Mouse (Mus musculus) limb, embryonic 15.5 days (tissue): ENCODE data around the gene C1qa. TPM values are rescaled to one million over a fixed set of nuclear protein-coding genes. Genes with fewer than 3 reads are reported as not detected.

Source experiments
- ATAC-seq: fragments of 200-750 bp; cut with Nextera tagmentation; 2 replicates; pipeline ENCODE4 v1.8.0; 2017; ENCODE audit warnings: low read depth, moderate TSS enrichment; ENCODE audit not compliant: insufficient number of reproducible peaks, low FRiP score, low TSS enrichment
- H3K27ac ChIP-seq: fragments of 300-500 bp; sonication (generic); 2 replicates; pipeline ENCODE4 v1.5.1; 2015; ENCODE audit warnings: moderate library complexity, mild to moderate bottlenecking, inconsistent platforms
- H3K27me3 ChIP-seq: fragments of 300-500 bp; sonication (generic); 2 replicates; pipeline ENCODE4 v1.6.1; 2015; ENCODE audit warnings: inconsistent platforms
- H3K36me3 ChIP-seq: fragments of 300-500 bp; sonication (generic); 2 replicates; pipeline ENCODE4 v1.6.1; 2015; ENCODE audit warnings: inconsistent platforms
- H3K4me1 ChIP-seq: fragments of 300-500 bp; sonication (generic); 2 replicates; pipeline ENCODE4 v1.6.1; 2015; ENCODE audit warnings: inconsistent platforms
- H3K4me2 ChIP-seq: fragments of 300-500 bp; sonication (generic); 2 replicates; pipeline ENCODE4 v1.6.1; 2015; ENCODE audit warnings: mild to moderate bottlenecking, inconsistent platforms
- H3K4me3 ChIP-seq: fragments of 300-500 bp; sonication (generic); 2 replicates; pipeline ENCODE4 v1.5.1; 2015; ENCODE audit warnings: mild to moderate bottlenecking, inconsistent platforms
- H3K9ac ChIP-seq: fragments of 300-500 bp; sonication (generic); 2 replicates; pipeline ENCODE4 v1.6.1; 2015; ENCODE audit warnings: inconsistent platforms
- H3K9me3 ChIP-seq: fragments of 300-500 bp; sonication (generic); 2 replicates; pipeline ENCODE4 v1.6.1; 2016; ENCODE audit warnings: inconsistent platforms
- WGBS: fragments of 180-500 bp; shearing (Covaris S2); methylation state at CpG from one replicate; pipeline ENCODE4 v1.1.7; 2015; 5-methylcytosine and 5-hydroxymethylcytosine counted together
- polyA plus RNA-seq: library from polyadenylated mRNA; unstranded; fragments of >200 nt; fragmentation: Nextera tagmentation; extraction: Ambion mirVana; gene quantifications from 2 replicates; pipeline ENCODE4 v1.2.1, GENCODE M21; 2015

C1qa gene
- 46.1 and 53.7 TPM in 2 replicates for polyA plus RNA-seq

DNA sequence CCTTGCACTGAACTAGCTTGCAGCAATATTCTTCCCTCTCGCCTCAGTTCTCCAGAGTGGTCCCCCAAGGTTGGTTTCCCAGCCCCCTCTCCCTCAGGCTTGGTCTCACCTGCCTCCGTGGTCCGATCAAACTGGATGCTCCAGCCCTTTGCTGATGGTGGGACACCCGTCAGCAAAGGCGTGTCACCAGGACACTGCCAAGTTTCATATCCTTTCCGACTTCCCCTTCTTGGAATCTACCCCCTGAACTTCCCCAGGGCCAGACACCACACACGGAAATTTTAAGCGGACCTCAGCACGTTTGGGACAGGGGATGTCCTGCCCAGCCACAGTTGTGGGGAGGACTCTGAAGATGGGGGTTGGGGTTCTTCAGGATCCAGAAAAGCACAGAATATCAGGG lies at the start of gene C1qa:
Gene C1qa (minus strand): TSS at position 167 of the 400 bp plus-strand sequence.
- 72% methylated on average over 9 of the region's 9 CpGs for WGBS
- Histone ChIP-seq H3K4me2 (no peak within 1 kb of the TSS), H3K4me1 (peaks cover 8% of the 10 kb centered on the region; the same call in 1 of the 2 replicates), H3K9me3 (no peaks in the 10 kb centered on the region), H3K27me3 (peaks cover 50% of the 10 kb centered on the region), H3K27ac (no peak within 1 kb of the TSS), H3K36me3 (no peaks in the 10 kb centered on the region), H3K4me3 (no peak within 1 kb of the TSS), H3K9ac (no peak within 1 kb of the TSS)
- no peak for ATAC-seq

DNA sequence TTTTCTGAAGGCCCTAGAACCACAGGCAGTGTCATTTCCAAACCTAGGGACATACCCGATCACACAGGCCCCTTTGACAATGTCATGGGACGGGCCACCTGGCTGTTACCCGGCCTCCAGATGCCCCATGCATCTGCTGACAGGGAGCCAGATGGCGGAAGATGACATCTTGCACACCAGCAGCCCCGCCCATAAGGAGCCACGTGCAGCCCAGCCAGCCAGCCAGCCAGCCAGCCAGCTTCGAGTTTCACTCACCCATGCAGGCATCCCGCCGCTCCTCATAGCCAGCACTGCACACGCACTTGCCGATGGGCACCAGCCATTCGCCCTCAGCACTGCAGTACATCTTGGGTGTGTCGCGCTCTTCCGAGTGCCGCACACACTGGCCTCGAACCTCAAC lies 46.8 kb upstream of the C1qa start:
- H3K36me3 ChIP-seq = no peaks in the 10 kb centered on the region
- WGBS = 48% methylated on average over 17 of the region's 17 CpGs
- ATAC-seq = no peak
- peaks cover 39% of the 10 kb centered on the region for H3K27me3 ChIP-seq
- no peak overlapping the region for H3K27ac ChIP-seq
- H3K9ac ChIP-seq = no peak overlapping the region
- no peak overlapping the region for H3K4me3 ChIP-seq
- H3K4me2 ChIP-seq = no peak overlapping the region
- H3K9me3 ChIP-seq = no peaks in the 10 kb centered on the region
- peaks cover 28% of the 10 kb centered on the region for H3K4me1 ChIP-seq

DNA sequence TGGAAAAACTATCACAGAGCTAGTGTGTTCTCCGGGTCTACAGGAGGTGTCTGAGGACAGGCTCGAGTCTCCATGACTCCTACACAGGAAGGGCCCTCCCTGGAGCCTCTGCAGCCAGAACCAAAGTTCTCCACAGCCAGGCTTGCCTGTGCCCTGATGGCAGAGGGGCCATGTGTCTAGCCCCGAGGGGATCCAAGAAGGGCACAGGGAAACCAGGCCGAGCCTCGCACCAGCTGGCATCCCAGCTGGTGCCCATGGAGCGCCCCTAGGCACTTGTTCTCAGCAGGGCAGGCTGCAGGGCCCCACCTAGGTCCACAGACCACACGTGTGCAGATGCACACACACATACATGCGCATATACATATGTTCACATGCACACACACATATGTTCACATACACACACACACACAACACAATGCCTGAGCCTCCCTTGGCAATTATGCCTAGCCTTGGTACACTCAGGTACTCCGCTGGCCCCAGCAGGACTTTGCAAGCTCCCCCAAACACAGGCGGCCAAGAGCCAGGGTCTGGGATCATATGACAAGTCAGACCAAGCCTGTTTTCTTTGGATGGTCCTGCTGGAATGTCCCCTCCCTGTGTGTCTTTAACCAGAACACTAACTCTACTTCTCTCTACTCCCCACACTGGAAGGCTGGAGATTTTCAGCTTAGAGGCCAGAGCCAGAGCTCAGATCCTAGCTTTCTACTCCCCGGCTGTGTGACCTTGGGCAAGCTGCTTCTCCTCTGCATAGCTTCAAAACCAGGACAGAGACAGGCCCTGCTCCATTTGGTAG lies 46.2 kb upstream of the C1qa start:
- no peaks in the 10 kb centered on the region for H3K9me3 ChIP-seq
- ATAC-seq = no peak
- H3K36me3 ChIP-seq = no peaks in the 10 kb centered on the region
- 68% methylated on average over 11 of the region's 11 CpGs for WGBS
- H3K27ac ChIP-seq = no peak overlapping the region
- H3K9ac ChIP-seq = no peak overlapping the region
- peaks cover 26% of the 10 kb centered on the region for H3K4me1 ChIP-seq
- H3K4me3 ChIP-seq = no peak overlapping the region
- H3K27me3 ChIP-seq = peaks cover 44% of the 10 kb centered on the region
- H3K4me2 ChIP-seq = no peak overlapping the region

DNA sequence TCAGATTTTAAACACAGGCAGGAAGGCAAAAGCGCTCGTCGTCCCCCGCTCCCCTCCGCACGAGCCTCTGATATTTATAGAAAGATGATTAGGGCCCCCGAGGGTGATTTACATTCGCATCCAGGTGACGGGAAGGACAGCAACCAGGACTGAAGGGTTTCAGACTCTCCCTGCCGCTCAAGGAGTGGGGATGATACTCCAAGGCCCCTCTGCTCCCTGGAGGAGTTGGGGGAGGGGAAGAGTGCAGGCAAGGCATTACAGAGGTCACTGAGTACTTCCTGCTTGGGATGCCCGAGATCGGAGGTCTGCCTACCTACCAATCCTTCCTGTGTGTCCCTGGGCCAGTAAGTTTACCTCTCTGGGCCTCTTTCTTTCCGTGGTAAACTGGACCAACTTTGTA lies 44.6 kb upstream of the C1qa start:
- no peak for ATAC-seq
- Histone ChIP-seq H3K4me1 (peaks cover 19% of the 10 kb centered on the region), H3K27ac (no peak overlapping the region), H3K9me3 (no peaks in the 10 kb centered on the region), H3K4me3 (no peak overlapping the region), H3K9ac (no peak overlapping the region), H3K36me3 (no peaks in the 10 kb centered on the region), H3K27me3 (peaks cover 45% of the 10 kb centered on the region), H3K4me2 (no peak overlapping the region)
- 18% methylated on average over 13 of the region's 13 CpGs for WGBS

DNA sequence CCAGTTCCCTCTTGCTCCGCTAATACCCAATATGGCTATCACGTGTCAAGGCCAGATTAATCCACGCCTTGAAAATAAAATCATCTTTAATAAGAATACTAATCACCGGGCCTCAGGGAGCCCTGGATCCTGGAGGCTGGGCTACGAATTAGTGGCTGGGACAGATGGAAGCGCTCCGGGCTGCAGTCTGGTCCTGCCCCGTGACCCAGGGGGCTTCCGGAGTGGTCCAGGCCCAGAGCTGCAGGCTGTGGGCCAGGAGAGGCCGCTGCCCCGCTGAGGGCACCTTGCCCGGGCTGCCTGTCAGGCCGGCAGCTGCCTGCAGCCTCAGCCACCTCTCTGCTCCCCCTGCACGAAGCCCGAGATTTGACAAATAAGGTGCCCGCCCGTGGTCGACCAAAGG lies 44.2 kb upstream of the C1qa start:
- H3K9ac ChIP-seq = no peak overlapping the region
- no peak overlapping the region for H3K27ac ChIP-seq
- H3K9me3 ChIP-seq = no peaks in the 10 kb centered on the region
- no peak for ATAC-seq
- H3K36me3 ChIP-seq = no peaks in the 10 kb centered on the region
- H3K4me1 ChIP-seq = peaks cover 19% of the 10 kb centered on the region
- 22% methylated on average over 18 of the region's 18 CpGs for WGBS
- no peak overlapping the region for H3K4me2 ChIP-seq
- H3K27me3 ChIP-seq = peaks cover 43% of the 10 kb centered on the region
- H3K4me3 ChIP-seq = no peak overlapping the region

DNA sequence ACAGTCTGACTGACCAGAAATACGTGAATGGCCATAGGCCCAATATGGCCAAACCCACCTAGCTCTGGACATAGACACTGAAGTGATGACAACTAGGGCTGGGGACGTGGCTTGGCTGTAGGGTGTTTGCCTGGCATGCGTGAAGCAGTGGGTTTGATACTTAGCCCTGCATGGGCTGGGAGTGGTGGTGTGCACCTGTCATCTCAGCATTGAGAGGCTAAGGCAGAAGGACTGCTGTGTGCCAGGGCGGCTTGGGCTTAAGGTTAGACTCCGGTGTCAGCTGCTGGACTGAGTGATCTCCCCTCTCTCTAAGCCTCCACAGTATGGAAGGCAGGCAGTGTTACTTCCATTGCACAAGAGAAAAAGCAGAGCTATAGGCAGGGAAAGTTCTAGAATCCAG lies 39.3 kb upstream of the C1qa start:
- no peak overlapping the region for H3K4me3 ChIP-seq
- H3K27ac ChIP-seq = no peak overlapping the region
- 84% methylated on average over 5 of the region's 5 CpGs for WGBS
- H3K4me2 ChIP-seq = no peak overlapping the region
- no peak for ATAC-seq
- H3K9ac ChIP-seq = no peak overlapping the region
- peaks cover 25% of the 10 kb centered on the region for H3K27me3 ChIP-seq
- peaks cover 16% of the 10 kb centered on the region; the same call in 1 of the 2 replicates for H3K4me1 ChIP-seq
- H3K9me3 ChIP-seq = no peaks in the 10 kb centered on the region
- H3K36me3 ChIP-seq = no peaks in the 10 kb centered on the region

DNA sequence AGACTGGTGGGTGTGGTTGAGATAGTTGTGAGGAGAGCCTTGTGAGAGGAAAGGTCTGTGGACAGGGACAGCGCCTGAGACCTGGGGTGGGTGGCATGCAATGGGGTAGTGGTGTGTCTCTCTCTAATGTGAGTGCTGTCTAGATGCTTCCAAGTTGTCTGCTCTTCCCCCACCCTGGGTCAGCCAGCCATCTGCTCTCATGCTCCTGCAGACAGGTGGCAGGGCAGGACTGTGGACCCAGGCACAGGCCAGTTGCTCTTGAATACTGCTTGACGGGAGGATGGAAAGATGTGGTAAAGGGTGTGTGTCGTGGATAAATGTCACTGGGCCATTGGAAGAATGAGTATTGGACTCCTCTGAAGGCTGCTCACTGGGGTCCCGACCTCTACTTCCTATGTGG lies 38.7 kb upstream of the C1qa start:
- Histone ChIP-seq H3K4me2 (no peak overlapping the region), H3K36me3 (no peaks in the 10 kb centered on the region), H3K4me3 (no peak overlapping the region), H3K9ac (no peak overlapping the region), H3K27me3 (peaks cover 19% of the 10 kb centered on the region), H3K27ac (no peak overlapping the region), H3K9me3 (no peaks in the 10 kb centered on the region), H3K4me1 (peaks cover 10% of the 10 kb centered on the region; the same call in 1 of the 2 replicates)
- 77% methylated on average over 4 of the region's 4 CpGs for WGBS
- ATAC-seq = no peak

DNA sequence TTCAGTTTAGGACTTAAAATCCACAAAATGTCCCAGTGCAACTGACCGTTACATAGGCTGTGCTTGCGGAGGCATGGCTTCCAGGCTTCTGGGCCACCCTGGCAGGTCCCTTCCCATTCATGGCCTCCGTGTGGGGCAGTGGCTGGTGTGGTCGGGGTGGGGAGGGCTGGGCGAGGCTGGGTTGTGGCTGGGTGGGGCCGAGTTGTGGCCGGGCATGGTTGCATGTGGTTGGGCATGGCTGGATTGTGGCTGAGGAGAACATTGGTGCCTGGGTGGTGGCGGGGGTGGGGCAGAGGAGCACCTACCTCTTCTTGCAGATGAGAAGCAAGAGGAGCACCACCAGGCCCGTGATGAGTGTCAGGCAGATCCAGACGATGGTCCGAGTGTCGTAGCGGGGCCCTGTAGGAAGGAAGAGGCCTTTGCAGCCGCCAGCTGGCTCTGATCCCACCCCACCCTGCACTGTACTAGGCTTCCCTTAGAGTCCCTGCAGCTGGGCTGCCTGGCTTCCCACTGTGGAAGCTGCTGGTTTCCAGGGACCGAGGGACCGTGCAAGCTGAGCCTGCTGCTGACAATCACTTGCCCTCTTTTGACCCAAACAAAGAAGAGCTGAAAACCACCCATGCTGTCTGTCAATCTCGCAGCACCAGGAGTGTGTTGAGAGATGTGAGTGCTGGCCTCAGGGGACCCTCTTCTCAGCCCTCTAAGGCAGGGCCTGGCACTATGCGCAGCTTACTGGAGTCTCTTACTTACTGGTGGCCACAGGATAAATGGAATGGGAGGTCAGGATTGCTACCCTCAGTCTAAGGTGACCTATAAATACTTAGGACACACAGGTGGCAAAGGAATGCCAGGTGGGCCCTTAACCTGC lies 36.4 kb upstream of the C1qa start:
- ATAC-seq = no peak; the same call in 1 of the 2 replicates
- no peak overlapping the region for H3K27ac ChIP-seq
- peaks cover 10% of the 10 kb centered on the region; the same call in 1 of the 2 replicates for H3K4me1 ChIP-seq
- peaks cover 10% of the 10 kb centered on the region; the same call in 1 of the 2 replicates for H3K27me3 ChIP-seq
- no peak overlapping the region for H3K4me3 ChIP-seq
- H3K9ac ChIP-seq = no peak overlapping the region
- WGBS = 56% methylated on average over 18 of the region's 18 CpGs
- H3K9me3 ChIP-seq = no peaks in the 10 kb centered on the region
- no peaks in the 10 kb centered on the region for H3K36me3 ChIP-seq
- H3K4me2 ChIP-seq = no peak overlapping the region

DNA sequence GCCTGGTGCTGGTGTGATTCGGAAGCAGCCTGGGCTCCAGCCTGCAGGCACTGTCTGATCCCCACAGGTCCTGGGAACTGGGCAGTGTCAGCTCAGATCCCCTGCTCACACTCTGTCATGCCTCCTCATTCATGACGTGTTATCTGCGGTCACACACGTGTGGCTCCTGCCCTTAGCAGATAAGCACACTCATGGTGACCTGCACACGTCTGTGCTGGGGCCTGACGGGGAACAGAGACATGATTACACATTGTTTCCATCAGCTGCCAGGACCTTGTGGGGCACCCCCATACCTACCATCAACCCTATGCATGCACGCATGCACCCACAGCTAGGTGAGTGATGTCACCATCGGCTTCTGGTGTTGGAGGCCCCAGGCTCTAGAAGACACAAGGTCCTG lies 31.9 kb upstream of the C1qa start:
- H3K9me3 ChIP-seq = no peaks in the 10 kb centered on the region
- H3K4me1 ChIP-seq = peaks cover 9% of the 10 kb centered on the region; the same call in 1 of the 2 replicates
- WGBS = 85% methylated on average over 8 of the region's 8 CpGs
- peaks cover 32% of the 10 kb centered on the region for H3K27me3 ChIP-seq
- H3K36me3 ChIP-seq = no peaks in the 10 kb centered on the region
- H3K4me2 ChIP-seq = no peak overlapping the region
- no peak overlapping the region for H3K27ac ChIP-seq
- no peak for ATAC-seq
- no peak overlapping the region for H3K4me3 ChIP-seq
- H3K9ac ChIP-seq = no peak overlapping the region

DNA sequence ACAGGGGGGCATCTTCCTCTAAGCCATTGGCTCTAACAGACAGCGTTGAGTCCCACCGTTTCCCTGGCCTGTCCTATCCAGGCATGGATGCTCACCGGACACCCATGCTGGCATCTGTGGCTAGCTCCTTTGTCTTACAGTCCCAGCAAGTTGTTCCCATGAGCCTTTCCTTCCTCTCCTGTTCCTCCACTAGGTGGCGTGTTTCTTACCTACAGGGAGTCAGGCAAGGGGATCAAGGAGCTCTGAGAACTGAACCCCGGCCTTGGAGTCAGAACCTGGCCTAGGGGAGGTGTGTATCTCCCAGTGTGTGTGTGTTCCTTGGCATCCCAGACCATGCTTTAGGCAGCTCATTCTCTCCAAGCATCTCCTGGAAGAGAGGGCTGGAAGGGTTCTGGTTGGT lies 30.3 kb upstream of the C1qa start:
- H3K27ac ChIP-seq = no peak overlapping the region
- no peak overlapping the region for H3K4me3 ChIP-seq
- H3K27me3 ChIP-seq = peaks cover 41% of the 10 kb centered on the region
- no peaks in the 10 kb centered on the region for H3K36me3 ChIP-seq
- no peak for ATAC-seq
- no peaks in the 10 kb centered on the region for H3K4me1 ChIP-seq
- no peak overlapping the region for H3K4me2 ChIP-seq
- no peak overlapping the region for H3K9ac ChIP-seq
- 13% methylated on average over 5 of the region's 5 CpGs for WGBS
- H3K9me3 ChIP-seq = no peaks in the 10 kb centered on the region

DNA sequence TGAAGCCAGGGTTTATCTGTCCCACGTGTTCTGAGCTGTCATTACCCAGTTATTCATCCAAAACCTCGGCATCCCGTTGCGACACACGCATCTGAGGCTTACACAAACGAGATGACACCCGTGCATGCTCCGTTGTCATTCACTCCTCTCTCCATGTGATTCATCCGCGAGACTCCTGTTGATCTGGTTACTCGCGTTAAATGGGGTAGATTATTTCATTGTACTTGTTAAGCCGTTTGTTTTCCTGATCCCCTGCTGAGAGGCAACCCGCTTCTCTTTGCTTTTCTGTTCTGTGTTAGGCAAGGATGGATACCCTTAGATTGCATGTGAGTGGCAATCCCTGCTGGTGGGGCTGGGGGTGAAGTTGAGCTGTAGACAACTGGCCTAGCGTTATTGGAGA lies 27.2 kb upstream of the C1qa start:
- no peak for ATAC-seq
- H3K27ac ChIP-seq = no peak overlapping the region
- no peaks in the 10 kb centered on the region for H3K36me3 ChIP-seq
- no peak overlapping the region for H3K4me2 ChIP-seq
- no peaks in the 10 kb centered on the region for H3K4me1 ChIP-seq
- 24% methylated on average over 15 of the region's 15 CpGs for WGBS
- no peaks in the 10 kb centered on the region for H3K9me3 ChIP-seq
- peaks cover 40% of the 10 kb centered on the region for H3K27me3 ChIP-seq
- H3K4me3 ChIP-seq = no peak overlapping the region
- no peak overlapping the region for H3K9ac ChIP-seq

DNA sequence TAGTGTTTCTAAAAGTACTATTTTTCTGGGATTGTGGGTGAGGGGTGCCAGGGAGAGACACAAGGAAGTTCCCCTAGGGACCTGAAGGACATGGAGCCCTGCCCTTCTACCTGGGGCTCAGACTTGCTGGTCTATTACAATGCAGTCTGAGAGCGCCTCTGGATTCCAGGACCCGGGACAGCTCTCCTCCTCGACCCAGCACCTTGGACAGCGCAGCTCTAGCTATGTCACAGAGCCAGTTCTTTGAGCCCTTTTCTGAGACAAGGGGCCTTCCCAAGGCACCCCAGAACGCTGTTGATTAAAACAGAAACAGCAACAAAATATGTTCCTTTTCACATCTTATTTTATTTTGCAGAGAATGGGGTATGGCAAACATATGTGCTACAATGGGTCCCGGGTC lies 25.9 kb upstream of the C1qa start:
- no peak for ATAC-seq
- Histone ChIP-seq H3K9ac (no peak overlapping the region), H3K36me3 (no peaks in the 10 kb centered on the region), H3K4me1 (no peaks in the 10 kb centered on the region), H3K27ac (no peak overlapping the region), H3K9me3 (no peaks in the 10 kb centered on the region), H3K27me3 (peaks cover 31% of the 10 kb centered on the region), H3K4me2 (no peak overlapping the region), H3K4me3 (no peak overlapping the region)
- 3% methylated on average over 6 of the region's 6 CpGs for WGBS
